Mouse (Mus musculus) liver, adult 2 months (tissue): Measurements from ENCODE around the gene Tmem131l. TPM values are rescaled to one million over a fixed set of nuclear protein-coding genes. Genes with fewer than 3 reads are reported as not detected.

Experiments
- DNase-seq: peaks from one replicate; pipeline ENCODE4 v3.0.0-alpha.2; 2011; ENCODE audit warnings: low read depth, low spot score; ENCODE audit errors: extremely low read depth
- H3K27ac ChIP-seq: fragments of 200-500 bp; replicated peaks from 2 replicates; pipeline ENCODE4 v1.5.1; 2012; ENCODE audit warnings: low read depth, mild to moderate bottlenecking, control low read depth, inconsistent platforms, low read length; ENCODE audit not compliant: insufficient read depth
- H3K27me3 ChIP-seq: fragments of 200-500 bp; 2 replicates; pipeline ENCODE4 v1.6.1; 2012; ENCODE audit warnings: mild to moderate bottlenecking, moderate library complexity, low read length, inconsistent platforms; ENCODE audit not compliant: control insufficient read depth, insufficient read depth
- H3K36me3 ChIP-seq: fragments of 200-500 bp; 2 replicates; pipeline ENCODE4 v1.6.1; 2012; ENCODE audit warnings: low read length, inconsistent platforms; ENCODE audit not compliant: control insufficient read depth, insufficient read depth
- H3K4me1 ChIP-seq: fragments of 200-500 bp; 2 replicates; pipeline ENCODE4 v1.6.1; 2011; ENCODE audit warnings: low read length; ENCODE audit not compliant: control insufficient read depth, insufficient read depth
- H3K4me3 ChIP-seq: fragments of 200-500 bp; 2 replicates; pipeline ENCODE4 v1.5.1; 2011; ENCODE audit warnings: low read depth, mild to moderate bottlenecking, control low read depth, low read length, moderate library complexity; ENCODE audit not compliant: insufficient read depth
- H3K79me2 ChIP-seq: fragments of 200-500 bp; 2 replicates; pipeline ENCODE4 v1.6.1; 2012; ENCODE audit warnings: inconsistent platforms, mild to moderate bottlenecking, low read length, moderate library complexity; ENCODE audit not compliant: control insufficient read depth, insufficient read depth
- H3K9ac ChIP-seq: fragments of 200-500 bp; 2 replicates; pipeline ENCODE4 v1.6.1; 2012; ENCODE audit warnings: low read depth, mild to moderate bottlenecking, control low read depth, inconsistent platforms, low read length
- CTCF ChIP-seq: fragments of 200-500 bp; IDR thresholded peaks from 2 replicates; pipeline ENCODE4 v1.5.1; 2011; ENCODE audit warnings: low read depth, low read length, control low read depth
- POLR2A ChIP-seq: fragments of 200-500 bp; IDR thresholded peaks from 2 replicates; pipeline ENCODE4 v1.6.1; 2011; ENCODE audit warnings: low read length, control low read depth; ENCODE audit not compliant: insufficient read depth; ENCODE audit errors: extremely low read depth
- WGBS: fragments of 180-500 bp; shearing (Covaris S2); methylation state at CpG from one replicate; pipeline ENCODE4 v1.1.7; 2018; 5-methylcytosine and 5-hydroxymethylcytosine counted together
- polyA plus RNA-seq: library from polyadenylated mRNA; depleted of rRNA; stranded (reverse); fragments of >200 nt; gene quantifications from 2 replicates; pipeline ENCODE4 v1.2.3, GENCODE M21; 2012
- total RNA-seq: library from RNA; depleted of rRNA; stranded (reverse); fragments of >200 nt; gene quantifications from 2 replicates; pipeline ENCODE4 v1.2.3, GENCODE M21; 2014

Gene Tmem131l
- total and polyA plus RNA-seq, 2 experiments: 15.3 to 21.1 TPM

- TF ChIP-seq POLR2A (no peak), CTCF (no peak)
- no peaks in the 10 kb centered on the region for H3K27me3 ChIP-seq
- peaks cover 43% of the 10 kb centered on the region; the same call in 1 of the 2 replicates for H3K79me2 ChIP-seq
- peaks cover 11% of the 10 kb centered on the region for H3K4me1 ChIP-seq
- no peak overlapping the region for H3K27ac ChIP-seq
- no peaks in the 10 kb centered on the region for H3K36me3 ChIP-seq
- H3K4me3 ChIP-seq: no peak overlapping the region
- WGBS: 93% methylated on average over 8 of the region's 8 CpGs
- H3K9ac ChIP-seq: no peak overlapping the region
- DNase-seq: no peak
Measured at GRCm38 (mm10) chr3:83987533-83988112, 52.4 kb downstream of the Tmem131l start.

- 81% methylated on average over 3 of the region's 3 CpGs for WGBS
- H3K79me2 ChIP-seq: peaks cover 40% of the 10 kb centered on the region; the same call in 1 of the 2 replicates
- peaks cover 11% of the 10 kb centered on the region for H3K4me1 ChIP-seq
- no peak overlapping the region for H3K9ac ChIP-seq
- DNase-seq: no peak
- no peaks in the 10 kb centered on the region for H3K27me3 ChIP-seq
- H3K36me3 ChIP-seq: no peaks in the 10 kb centered on the region
- TF ChIP-seq CTCF (no peak), POLR2A (no peak)
- H3K4me3 ChIP-seq: no peak overlapping the region
- no peak overlapping the region for H3K27ac ChIP-seq
Measured at GRCm38 (mm10) chr3:83986740-83987139, 53.2 kb downstream of the Tmem131l start.

GRCm38 (mm10) chr3:83985426-83985825, 54.5 kb downstream of the Tmem131l start:
- Histone ChIP-seq H3K27ac (no peak overlapping the region), H3K9ac (no peak overlapping the region), H3K36me3 (no peaks in the 10 kb centered on the region), H3K4me1 (peaks cover 9% of the 10 kb centered on the region), H3K79me2 (peaks cover 45% of the 10 kb centered on the region; the same call in 1 of the 2 replicates), H3K4me3 (no peak overlapping the region), H3K27me3 (no peaks in the 10 kb centered on the region)
- DNase-seq: no peak
- WGBS: 96% methylated on average over 6 of the region's 6 CpGs
- TF ChIP-seq CTCF: no peak

GRCm38 (mm10) chr3:83984379-83984778, 55.6 kb downstream of the Tmem131l start:
- WGBS: 76% methylated on average over 4 of the region's 4 CpGs
- TF ChIP-seq CTCF: no peak
- TF ChIP-seq POLR2A: no peak
- peaks cover 44% of the 10 kb centered on the region; the same call in 1 of the 2 replicates for H3K79me2 ChIP-seq
- no peaks in the 10 kb centered on the region for H3K36me3 ChIP-seq
- H3K4me3 ChIP-seq: no peak overlapping the region
- DNase-seq: no peak
- no peaks in the 10 kb centered on the region for H3K27me3 ChIP-seq
- H3K4me1 ChIP-seq: peaks cover 5% of the 10 kb centered on the region
- no peak overlapping the region for H3K9ac ChIP-seq
- no peak overlapping the region for H3K27ac ChIP-seq

GRCm38 (mm10) chr3:83982821-83983220, 57.2 kb downstream of the Tmem131l start:
- Histone ChIP-seq H3K4me3 (no peak overlapping the region), H3K79me2 (peaks cover 32% of the 10 kb centered on the region; the same call in 1 of the 2 replicates), H3K27me3 (no peaks in the 10 kb centered on the region), H3K27ac (no peak overlapping the region), H3K9ac (no peak overlapping the region), H3K4me1 (peaks cover 11% of the 10 kb centered on the region), H3K36me3 (no peaks in the 10 kb centered on the region)
- WGBS: 97% methylated on average over 4 of the region's 4 CpGs
- no peak for DNase-seq
- TF ChIP-seq POLR2A (no peak), CTCF (no peak)

GRCm38 (mm10) chr3:83980231-83980872, 59.6 kb downstream of the Tmem131l start:
- Histone ChIP-seq H3K9ac (no peak overlapping the region), H3K27me3 (no peaks in the 10 kb centered on the region), H3K4me1 (peaks cover 13% of the 10 kb centered on the region), H3K4me3 (no peak overlapping the region), H3K27ac (no peak overlapping the region), H3K79me2 (peaks cover 29% of the 10 kb centered on the region; the same call in 1 of the 2 replicates), H3K36me3 (no peaks in the 10 kb centered on the region)
- no peak for TF ChIP-seq POLR2A
- TF ChIP-seq CTCF: no peak
- DNase-seq: no peak
- whole genome bisulfite sequencing: 89% methylated on average over 6 of the region's 6 CpGs
